Mouse (Mus musculus) frontal cortex, adult (tissue): ENCODE data around the gene Gif.

Experiments used
- ATAC-seq: cut with Nextera tagmentation; 2 replicates; pipeline ENCODE4 v1.9.2; 2017; ENCODE audit warnings: mild to moderate bottlenecking, moderate library complexity, mixed read lengths; ENCODE audit not compliant: low TSS enrichment

The Gif gene

GRCm38 (mm10) chr19:11794447-11794846 lies 47.1 kb downstream of the Gif start:
- no peak for ATAC-seq

- ATAC-seq: no peak
Measured at GRCm38 (mm10) chr19:11800531-11801315, 53.4 kb downstream of the Gif start.

GRCm38 (mm10) chr19:11804423-11804822 lies 57.1 kb downstream of the Gif start:
- ATAC-seq: no peak

- no peak for ATAC-seq
Measured at GRCm38 (mm10) chr19:11807251-11807650, 59.9 kb downstream of the Gif start.

GRCm38 (mm10) chr19:11807822-11808221 lies 60.5 kb downstream of the Gif start:
- no peak for ATAC-seq

GRCm38 (mm10) chr19:11808452-11808851 lies 61.1 kb downstream of the Gif start:
- ATAC-seq: no peak

GRCm38 (mm10) chr19:11810003-11810758 lies 62.8 kb downstream of the Gif start:
- ATAC-seq: peak; percentile 55; the same call in 1 of the 2 replicates

- ATAC-seq: no peak
Measured at GRCm38 (mm10) chr19:11810856-11811255, 63.5 kb downstream of the Gif start.

- ATAC-seq: no peak
Measured at GRCm38 (mm10) chr19:11811688-11812365, 64.5 kb downstream of the Gif start.
